In the genomic region with DNA sequence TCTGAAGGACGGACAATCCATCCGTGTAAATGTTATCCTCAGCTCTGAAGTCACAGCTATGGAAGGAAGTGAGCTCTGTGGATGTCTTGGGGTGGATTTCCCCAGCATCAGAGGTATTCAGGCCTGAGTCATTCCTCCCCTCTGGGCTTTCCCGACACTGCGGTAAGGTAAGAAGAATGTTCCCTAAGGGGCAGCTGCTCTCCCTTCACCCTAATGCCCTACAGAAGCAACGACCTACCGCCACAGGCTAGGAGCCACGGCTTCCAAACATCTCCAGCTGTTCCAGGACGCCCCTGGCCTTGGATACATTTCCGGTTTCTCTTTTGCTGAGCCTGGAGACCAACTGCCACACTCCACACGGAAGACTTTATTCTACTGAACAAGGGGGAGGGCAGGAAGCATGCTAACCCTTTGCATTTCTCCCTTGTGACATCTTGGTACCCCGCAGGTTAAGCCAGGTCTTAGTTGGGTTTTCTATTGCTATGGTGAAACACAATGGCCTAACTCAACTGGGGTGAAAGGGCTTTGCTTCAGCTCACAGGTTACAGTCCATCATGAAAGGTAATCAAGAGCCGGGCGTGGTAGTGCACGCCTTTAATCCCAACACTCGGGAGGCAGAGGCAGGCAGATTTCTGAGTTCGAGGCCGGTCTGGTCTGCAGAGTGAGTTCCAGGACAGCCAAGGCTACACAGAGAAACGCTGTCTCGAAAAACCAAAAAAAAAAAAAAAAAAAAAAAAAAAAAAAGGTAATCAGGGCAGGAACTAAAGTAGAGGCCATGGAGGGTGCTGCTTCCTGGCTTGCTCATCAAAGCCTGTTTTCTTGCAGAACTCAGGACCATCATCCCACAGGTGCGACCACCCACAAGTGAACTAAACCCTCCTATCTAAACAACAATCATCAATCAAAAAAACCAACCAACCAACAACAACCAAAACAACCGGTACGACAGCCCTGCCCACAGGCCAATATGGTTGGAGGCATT, we compare ENCODE assay signal across 24 mouse cellular contexts. TPM values are rescaled to one million over a fixed set of nuclear protein-coding genes. Genes with fewer than 3 reads are reported as not detected.
DNase-seq lines count a peak whose midpoint lies in the region; ATAC-seq and TF ChIP-seq lines count a peak whose summit lies in the region.
"Had no signal": no experiment of that assay in that cellular context is flagged by ENCODE, and none has a peak within 500 bp of the region (broad histone marks: within the 10 kb centered on the region; RNA-seq: fewer than 3 reads in every experiment).

No protein-coding gene starts in this region.

- no peaks in the 10 kb centered on the region for H3K36me3 ChIP-seq in E14TG2a.4 (ENCODE audit: insufficient read depth, low read length)
- H3K36me3 ChIP-seq in myocyte (ENCODE audit: control insufficient read depth, insufficient read depth): no peaks in the 10 kb centered on the region
- H3K36me3 ChIP-seq in hindbrain, embryonic 12.5 days: no peaks in the 10 kb centered on the region
- H3K36me3 ChIP-seq: embryonic facial prominence, embryonic 10.5 days; G1E; hindbrain, embryonic 15.5 days; limb, embryonic 12.5 days; liver, embryonic 12.5 days had no signal

- no peak for DNase-seq in gastrocnemius, adult 2 months
- no peak for DNase-seq in gastrocnemius, adult 8-10 months (ENCODE audit: low spot score in 2 of 2)
- peak; percentile 98 for DNase-seq in R1 (ENCODE audit: low read depth, low spot score)
- no peak for DNase-seq in cerebellum, adult 9-11 months
- no peak for DNase-seq in frontal cortex, postnatal 10 days (ENCODE audit: low spot score in 2 of 2)
- DNase-seq: cerebellum, adult 8-10 months; forebrain, postnatal 0 days; heart, postnatal 4 days; kidney, postnatal 25 days; layer of hippocampus, postnatal 36 days; lung, adult 18-20 months; lung, postnatal 10 days; right cerebral cortex, postnatal 14 days; thymus, postnatal 14 days had no signal

- no peak for TF ChIP-seq POLR2A in myocyte (IDR thresholded peaks at IDR 0.05; ENCODE audit: insufficient read length, low read depth)

- no peak for TF ChIP-seq CTCF in gastrocnemius, adult 2 months (IDR thresholded peaks at IDR 0.05)
- TF ChIP-seq CTCF in E14TG2a.4 (conservative IDR thresholded peaks at IDR 0.05; ENCODE audit: low read length): no peak

- H3K4me1 ChIP-seq in E14TG2a.4 (replicated peaks; ENCODE audit: low read depth, low read length): peaks cover 69% of the 10 kb centered on the region
- H3K4me1 ChIP-seq in hindbrain, embryonic 12.5 days: peaks cover 7% of the 10 kb centered on the region
- H3K4me1 ChIP-seq: limb, embryonic 12.5 days had no signal

- no peak overlapping the region for H3K9ac ChIP-seq in hindbrain, embryonic 12.5 days
- H3K9ac ChIP-seq: forebrain, postnatal 0 days; hindbrain, embryonic 15.5 days; limb, embryonic 12.5 days; liver, embryonic 12.5 days had no signal

- no peaks in the 10 kb centered on the region for H3K9me3 ChIP-seq in E14TG2a.4 (ENCODE audit: low read length)
- H3K9me3 ChIP-seq in hindbrain, embryonic 12.5 days (replicated peaks): no peaks in the 10 kb centered on the region
- H3K9me3 ChIP-seq: embryonic facial prominence, embryonic 10.5 days; G1E; hindbrain, embryonic 15.5 days; limb, embryonic 12.5 days; liver, embryonic 12.5 days had no signal

- peak overlapping the region; percentile 73 for H3K4me2 ChIP-seq in myocyte (ENCODE audit: low read depth)
- H3K4me2 ChIP-seq in hindbrain, embryonic 12.5 days (replicated peaks): no peak overlapping the region
- H3K4me2 ChIP-seq: hindbrain, embryonic 15.5 days; limb, embryonic 12.5 days; liver, embryonic 12.5 days; midbrain, embryonic 11.5 days had no signal

- intact Hi-C loops in gastrocnemius, adult 2 months (cut with DNase I): no loop called here

- H3K27me3 ChIP-seq in E14TG2a.4 (ENCODE audit: insufficient read depth, low read length) (no peaks in the 10 kb centered on the region), myocyte (ENCODE audit: control insufficient read depth, insufficient read depth, insufficient read length) (no peaks in the 10 kb centered on the region)
- H3K27me3 ChIP-seq in hindbrain, embryonic 12.5 days: no peaks in the 10 kb centered on the region
- H3K27me3 ChIP-seq: hindbrain, embryonic 15.5 days; limb, embryonic 12.5 days; liver, embryonic 12.5 days had no signal

- WGBS in hindbrain, embryonic 12.5 days: 87% methylated on average over 22 of the region's 22 CpGs

- peak overlapping the region; percentile 31 for H3K27ac ChIP-seq in gastrocnemius, adult 2 months
- H3K27ac ChIP-seq in hindbrain, embryonic 12.5 days: no peak overlapping the region
- H3K27ac ChIP-seq: embryonic facial prominence, embryonic 10.5 days; hindbrain, embryonic 15.5 days; limb, embryonic 12.5 days; liver, embryonic 12.5 days had no signal

- ATAC-seq in hindbrain, embryonic 12.5 days (ENCODE audit: low FRiP score): no peak
- ATAC-seq: forebrain, postnatal 0 days; intestine, embryonic 16.5 days; liver, embryonic 12.5 days had no signal

- H3K4me3 ChIP-seq in gastrocnemius, adult 2 months: no peak overlapping the region
- H3K4me3 ChIP-seq in E14TG2a.4 (replicated peaks; ENCODE audit: low read length) (peak overlapping the region; percentile 57), myocyte (no peak overlapping the region)
- no peak overlapping the region for H3K4me3 ChIP-seq in hindbrain, embryonic 12.5 days
- H3K4me3 ChIP-seq: embryonic facial prominence, embryonic 10.5 days; hindbrain, embryonic 15.5 days; limb, embryonic 12.5 days; liver, embryonic 12.5 days had no signal

- no peaks in the 10 kb centered on the region for H3K79me2 ChIP-seq in myocyte (ENCODE audit: control insufficient read depth, insufficient read depth)

- no peak overlapping the region for H3ac ChIP-seq in myocyte (ENCODE audit: control insufficient read depth, insufficient read length)

TF ChIP-seq in myocyte, 11 proteins besides CTCF, POLR2A, EP300 and RAD21:
- TF ChIP-seq TCF12 (IDR thresholded peaks at IDR 0.05; ENCODE audit: insufficient read depth, poor library complexity, severe bottlenecking): peak; percentile 61
- peak; percentile 51 for TF ChIP-seq TCF3 (IDR thresholded peaks at IDR 0.05; ENCODE audit: insufficient read length, low read depth)
- peak; percentile 74 to 99 (median 93) for TF ChIP-seq MYOD1 (IDR thresholded peaks at IDR 0.05; ENCODE audit: control insufficient read depth in 1 of 3, insufficient read length in 2 of 3, low read depth in 2 of 3)
- peak; percentile 74 to 96 (median 93) for TF ChIP-seq MYOG (IDR thresholded peaks at IDR 0.05; ENCODE audit: control insufficient read depth in 1 of 3, insufficient read depth in 1 of 3, insufficient read length in 2 of 3, low read depth in 2 of 3)
- TF ChIP-seq CEBPB (IDR thresholded peaks at IDR 0.05; ENCODE audit: insufficient read depth, poor library complexity, severe bottlenecking): 0 out of 2 replicates have a peak, but pooled peaks have one; percentile 11
- no peak for TF ChIP-seq SRF (IDR thresholded peaks at IDR 0.05; ENCODE audit: control insufficient read depth, insufficient read length, low read depth)

RNA-seq across cellular contexts. Expression of gene Myh9, which starts 21.3 kb away (rescaled TPM):
- 10 to 100 TPM; 37.4 to 57.4 TPM for total RNA-seq in gastrocnemius, adult 2 months (2021)
- 10 to 100 TPM; 33.4 to 51.3 (median 39.4) TPM for total RNA-seq in gastrocnemius, adult 8-10 months (2022)
- 466 TPM for polyA plus RNA-seq in myocyte (2012; fragmentation: generic; extraction: Trizol)
- polyA plus RNA-seq in hindbrain, embryonic 12.5 days (2016; fragmentation: Nextera tagmentation; extraction: Ambion mirVana): 32.0 and 33.5 TPM in 2 replicates
